ENCODE assay signal across 10 mouse cellular contexts in the genomic region with DNA sequence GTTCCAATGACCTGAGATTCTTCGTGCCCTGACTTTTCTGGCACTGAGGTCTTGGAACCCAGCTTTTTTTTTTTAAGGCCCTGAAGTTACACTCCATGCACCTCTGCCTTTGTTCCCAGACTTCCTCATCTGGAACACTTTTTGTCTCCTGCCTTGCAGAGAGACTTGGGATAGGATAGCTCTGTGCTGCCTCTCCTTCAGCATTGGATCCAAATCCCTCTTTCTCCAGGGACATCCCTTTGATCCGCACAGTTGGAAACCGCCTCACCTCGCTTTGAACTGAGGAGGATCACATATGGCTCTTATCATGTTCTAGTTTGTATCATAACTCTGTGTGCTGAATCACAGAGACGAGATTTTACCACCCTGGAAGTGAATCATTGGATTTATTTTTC.
DNase-seq lines count a peak whose midpoint lies in the region; ATAC-seq and TF ChIP-seq lines count a peak whose summit lies in the region.
"Had no signal": no experiment of that assay in that cellular context is flagged by ENCODE, and none has a peak within 500 bp of the region (broad histone marks: within the 10 kb centered on the region; RNA-seq: fewer than 3 reads in every experiment).

No protein-coding gene starts in this region.

- no peaks in the 10 kb centered on the region for H3K27me3 ChIP-seq in heart, postnatal 0 days (ENCODE audit: control insufficient read depth, insufficient read depth, low read length)
- no peaks in the 10 kb centered on the region for H3K27me3 ChIP-seq in heart, adult 2 months (ENCODE audit: control insufficient read depth, insufficient read depth, low read length)
- H3K27me3 ChIP-seq in embryonic facial prominence, embryonic 11.5 days (ENCODE audit: control insufficient read depth, insufficient read depth, low read length), result no peaks in the 10 kb centered on the region
- H3K27me3 ChIP-seq in limb, embryonic 10.5 days (ENCODE audit: low read depth, poor library complexity, severe bottlenecking), result no peaks in the 10 kb centered on the region
- H3K27me3 ChIP-seq in thymus, adult 2 months (ENCODE audit: control insufficient read depth, insufficient read depth, low read length), result no peaks in the 10 kb centered on the region

- no peak overlapping the region for H3K4me2 ChIP-seq in heart, postnatal 0 days (ENCODE audit: low read depth, low read length)
- no peak overlapping the region for H3K4me2 ChIP-seq in embryonic facial prominence, embryonic 11.5 days (ENCODE audit: low read depth, low read length)
- H3K4me2 ChIP-seq: liver, embryonic 11.5 days had no signal

- TF ChIP-seq CTCF in heart, postnatal 0 days (IDR thresholded peaks at IDR 0.05; ENCODE audit: low read depth), result no peak
- TF ChIP-seq CTCF in heart, adult 2 months (IDR thresholded peaks at IDR 0.05), result no peak
- TF ChIP-seq CTCF in thymus, adult 2 months (IDR thresholded peaks at IDR 0.05; ENCODE audit: borderline replicate concordance, control insufficient read depth, extremely low read depth, insufficient read depth, low read length, poor library complexity), result no peak

- no peaks in the 10 kb centered on the region for H3K4me1 ChIP-seq in heart, postnatal 0 days (ENCODE audit: control insufficient read depth, insufficient read depth)
- peaks cover 2% of the 10 kb centered on the region for H3K4me1 ChIP-seq in heart, adult 2 months (ENCODE audit: control insufficient read depth, insufficient read depth, low read length)
- H3K4me1 ChIP-seq in embryonic facial prominence, embryonic 11.5 days (ENCODE audit: control insufficient read depth, insufficient read depth, low read length), result no peaks in the 10 kb centered on the region
- peaks cover 19% of the 10 kb centered on the region for H3K4me1 ChIP-seq in limb, embryonic 10.5 days
- no peaks in the 10 kb centered on the region for H3K4me1 ChIP-seq in thymus, adult 2 months (replicated peaks; ENCODE audit: control insufficient read depth, insufficient read depth, low read length)

- H3K27ac ChIP-seq in heart, postnatal 0 days (ENCODE audit: low read depth), result peak overlapping the region; percentile 52; the same call in 1 of the 2 replicates
- no peak overlapping the region; the same call in 1 of the 2 replicates for H3K27ac ChIP-seq in heart, adult 2 months
- peak overlapping the region; percentile 57 for H3K27ac ChIP-seq in embryonic facial prominence, embryonic 11.5 days (replicated peaks; ENCODE audit: low read depth, low read length)
- peak overlapping the region; percentile 73; the same call in 1 of the 2 replicates for H3K27ac ChIP-seq in limb, embryonic 10.5 days
- no peak overlapping the region for H3K27ac ChIP-seq in thymus, adult 2 months (ENCODE audit: control insufficient read depth, insufficient read depth, low read length)

- H3K9me3 ChIP-seq in heart, postnatal 0 days (replicated peaks; ENCODE audit: control insufficient read depth, low read length), result no peaks in the 10 kb centered on the region
- H3K9me3 ChIP-seq in embryonic facial prominence, embryonic 11.5 days (replicated peaks; ENCODE audit: control insufficient read depth, low read length), result no peaks in the 10 kb centered on the region
- H3K9me3 ChIP-seq in limb, embryonic 10.5 days (replicated peaks), result no peaks in the 10 kb centered on the region
- H3K9me3 ChIP-seq: G1E had no signal

- no peak overlapping the region for H3K4me3 ChIP-seq in heart, postnatal 0 days (ENCODE audit: low read depth, low read length)
- no peak overlapping the region for H3K4me3 ChIP-seq in heart, adult 2 months
- no peak overlapping the region for H3K4me3 ChIP-seq in embryonic facial prominence, embryonic 11.5 days (ENCODE audit: low read depth, low read length)
- H3K4me3 ChIP-seq in limb, embryonic 10.5 days, result no peak overlapping the region
- no peak overlapping the region for H3K4me3 ChIP-seq in thymus, adult 2 months (ENCODE audit: control insufficient read depth, insufficient read depth, low read length)

- no peak for TF ChIP-seq POLR2A in heart, adult 2 months (IDR thresholded peaks at IDR 0.05; ENCODE audit: insufficient read depth, low read depth, low read length)
- TF ChIP-seq POLR2A in thymus, adult 2 months (IDR thresholded peaks at IDR 0.05; ENCODE audit: control insufficient read depth, extremely low read depth, insufficient read depth, low read length, poor library complexity), result no peak

- intact Hi-C loops in heart, adult 2 months (cut with DNase I), result no loop called here

- ATAC-seq in heart, postnatal 0 days (ENCODE audit: insufficient read depth, low read depth), result no peak
- no peak for ATAC-seq in embryonic facial prominence, embryonic 11.5 days (replicated peaks; ENCODE audit: insufficient number of reproducible peaks, low FRiP score, low TSS enrichment, low read depth)
- no peak for ATAC-seq in granulocyte monocyte progenitor cell, adult 5-6 weeks (replicated peaks; ENCODE audit: poor library complexity, severe bottlenecking)

- TF ChIP-seq EP300 in heart, postnatal 0 days (IDR thresholded peaks at IDR 0.05; ENCODE audit: low read depth), result no peak
- no peak for TF ChIP-seq EP300 in heart, adult 2 months (IDR thresholded peaks at IDR 0.05; ENCODE audit: insufficient read depth, low read depth, low read length)

- no peaks in the 10 kb centered on the region for H3K36me3 ChIP-seq in heart, postnatal 0 days (replicated peaks; ENCODE audit: control insufficient read depth, insufficient read depth, low read length)
- peaks cover 2% of the 10 kb centered on the region; the same call in 1 of the 2 replicates for H3K36me3 ChIP-seq in heart, adult 2 months (ENCODE audit: control insufficient read depth, insufficient read depth, low read length)
- no peaks in the 10 kb centered on the region for H3K36me3 ChIP-seq in embryonic facial prominence, embryonic 11.5 days (replicated peaks; ENCODE audit: control insufficient read depth, insufficient read depth, low read depth, low read length)
- peaks cover 8% of the 10 kb centered on the region for H3K36me3 ChIP-seq in limb, embryonic 10.5 days
- H3K36me3 ChIP-seq in thymus, adult 2 months (ENCODE audit: control insufficient read depth, insufficient read depth, low read length), result no peaks in the 10 kb centered on the region
- H3K36me3 ChIP-seq: G1E had no signal

- no peaks in the 10 kb centered on the region for H3K79me2 ChIP-seq in heart, adult 2 months (replicated peaks; ENCODE audit: control insufficient read depth, insufficient read depth, low read length)

- no peak overlapping the region for H3K9ac ChIP-seq in heart, postnatal 0 days (replicated peaks; ENCODE audit: low read depth, low read length)
- H3K9ac ChIP-seq in heart, adult 2 months (ENCODE audit: low read depth, low read length), result no peak overlapping the region
- no peak overlapping the region for H3K9ac ChIP-seq in embryonic facial prominence, embryonic 11.5 days (replicated peaks; ENCODE audit: low read length)

- DNase-seq in heart, postnatal 0 days (ENCODE audit: low spot score), result no peak
- DNase-seq in heart, adult 2 months, result no peak
- DNase-seq in ZHBTc4 (ENCODE audit: low read depth, low spot score), result peak; percentile 9
- peak; percentile 26 for DNase-seq in embryonic facial prominence, embryonic 11.5 days (ENCODE audit: low spot score)
- DNase-seq in limb, embryonic 10.5 days (ENCODE audit: low spot score), result no peak
- DNase-seq in thymus, adult 2 months, result no peak
- DNase-seq: cerebellum, adult 9-11 months had no signal

- 64% methylated on average over 5 of the region's 5 CpGs for WGBS in heart, postnatal 0 days
- 69% methylated on average over 5 of the region's 5 CpGs for WGBS in heart, adult 2 months
- 38% methylated on average over 5 of the region's 5 CpGs for WGBS in embryonic facial prominence, embryonic 11.5 days
- 73% methylated on average over 5 of the region's 5 CpGs for WGBS in limb, embryonic 10.5 days
- 90% methylated on average over 5 of the region's 5 CpGs for whole genome bisulfite sequencing in thymus, adult 2 months

Comparison
In these comparisons a context has a peak if more than half of its experiments do, and no peak if none do; other contexts are left out.
1. H3K27ac ChIP-seq: peak in heart, postnatal 0 days (single experiment), embryonic facial prominence, embryonic 11.5 days (single experiment) and limb, embryonic 10.5 days (single experiment); none in heart, adult 2 months (single experiment) and thymus, adult 2 months (single experiment).
2. DNase-seq: peak in ZHBTc4 (single experiment) and embryonic facial prominence, embryonic 11.5 days (single experiment); none in heart, postnatal 0 days (single experiment), heart, adult 2 months (0 of 2), limb, embryonic 10.5 days (single experiment) and thymus, adult 2 months (single experiment).